Mouse (Mus musculus) spleen, adult 2 months (tissue): ENCODE data around the gene Ddx1.

Source experiments
- CTCF ChIP-seq: fragments of 200-500 bp; IDR thresholded peaks from 2 replicates; pipeline ENCODE4 v1.5.1; 2011; ENCODE audit warnings: mild to moderate bottlenecking, inconsistent platforms; ENCODE audit not compliant: insufficient read depth, insufficient read length, insufficient replicate concordance; ENCODE audit errors: extremely low read depth
- POLR2A ChIP-seq: fragments of 200-500 bp; IDR thresholded peaks from 2 replicates; pipeline ENCODE4 v1.6.1; 2011; ENCODE audit warnings: low read depth, low read length, inconsistent platforms

- TF ChIP-seq CTCF (no peak), POLR2A (no peak)
These were observed 53.5 kb downstream of the Ddx1 start for GRCm38 (mm10) chr12:13195506-13195905.
